Mouse (Mus musculus) regulatory T cell (primary cell): ENCODE measurements at regions not wholly inside any gene's neighbourhood (a gene's known extent, or its start where the extent isn't known, plus 50 kb on each side); places are given as distances from the start of the nearest gene placed in this dataset.

Experiments used
- in situ Hi-C: fragments of 300-600 bp; cut with MboI, MseI; formaldehyde crosslinking; loops from one replicate; pipeline ENCODE4 v1.15.1; 2025; ENCODE audit warnings: high pct_unique_total_duplicates

DNA sequence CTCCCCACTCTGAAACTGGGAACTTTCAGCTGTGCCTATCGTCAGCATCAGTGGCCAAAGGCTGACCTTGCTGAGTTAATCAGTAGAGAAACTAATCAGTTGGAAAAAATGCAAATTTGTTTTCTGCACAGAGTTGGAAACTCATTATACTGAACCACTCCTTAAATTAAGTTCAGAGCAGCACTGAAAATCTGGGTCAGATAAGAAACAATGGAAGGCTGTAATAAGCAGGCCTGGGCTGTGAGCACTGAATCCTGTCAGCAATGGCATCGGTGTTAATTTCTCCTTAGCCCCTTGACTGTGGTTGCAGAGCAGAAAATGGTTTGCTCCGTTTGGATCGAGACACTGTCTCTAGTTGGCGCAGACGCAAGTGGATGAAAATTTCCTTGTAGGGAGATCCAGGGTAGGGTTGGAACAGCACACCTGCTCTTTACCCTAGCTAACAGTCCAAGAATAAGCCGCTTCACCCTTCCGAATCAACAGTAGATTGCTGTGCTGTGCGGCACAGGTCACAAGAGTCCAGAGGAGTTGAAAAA, 289.4 kb downstream of the Tox3 start:
- in situ Hi-C loops, result no loop called here

DNA sequence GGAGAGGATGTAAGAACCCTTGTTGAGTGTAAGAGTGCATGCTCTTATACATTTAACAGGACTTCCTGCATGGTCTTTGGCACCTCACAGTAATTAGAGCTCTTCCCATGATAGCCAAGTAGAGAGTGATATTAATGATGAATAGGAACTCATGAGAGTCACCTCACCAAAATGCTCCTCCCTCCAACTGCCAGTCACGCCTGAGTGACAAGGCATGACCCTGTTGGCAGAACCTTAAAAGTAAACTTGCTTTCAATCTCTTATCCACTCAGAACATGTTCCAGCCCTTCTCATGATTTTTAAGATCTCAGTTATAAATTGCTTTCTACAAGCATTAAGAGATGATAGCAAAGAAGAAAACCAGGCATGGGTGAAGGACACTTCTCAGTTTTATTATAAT, 291.8 kb downstream of the Tox3 start:
- in situ Hi-C loops, result no loop called here

DNA sequence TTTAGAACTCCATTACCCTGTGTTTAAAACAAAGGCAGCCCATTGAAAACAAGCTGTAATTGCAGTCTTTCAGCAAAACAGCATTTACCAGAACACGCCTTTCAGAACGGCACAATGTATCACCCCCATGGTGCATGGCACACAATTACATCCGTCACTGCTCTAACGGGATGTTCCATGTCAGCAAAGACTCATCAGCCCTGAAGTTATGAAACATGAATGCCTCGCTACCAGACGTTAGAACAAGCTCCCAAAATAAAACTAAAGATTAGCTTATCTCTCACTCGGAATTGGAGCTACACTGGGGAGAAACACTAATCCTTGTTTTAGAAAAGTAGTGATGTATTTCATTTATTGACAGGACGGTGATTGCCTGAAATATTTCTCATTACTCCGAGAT, 301.4 kb downstream of the Tox3 start:
- in situ Hi-C loops, result no loop called here

DNA sequence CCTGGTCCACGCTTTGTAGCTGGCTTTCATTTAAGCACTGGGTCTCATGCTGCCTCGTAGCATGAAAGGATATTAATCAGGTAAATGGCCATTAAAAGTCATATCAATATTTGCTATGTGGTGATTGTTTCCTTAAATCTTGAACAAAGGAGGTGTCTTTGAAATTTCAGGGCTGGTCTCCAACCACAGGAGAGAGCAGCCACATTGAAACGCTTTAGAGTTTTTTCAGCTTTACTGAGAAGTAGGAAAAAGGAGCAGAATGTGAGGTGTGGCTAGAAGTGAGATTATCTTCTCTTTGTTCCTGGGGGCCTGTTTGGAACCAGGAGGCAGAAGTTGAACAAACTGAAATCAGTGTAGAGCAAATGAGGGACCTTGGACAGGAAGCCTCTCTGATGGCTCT, 311.7 kb downstream of the Tox3 start:
- in situ Hi-C loops, result no loop called here

DNA sequence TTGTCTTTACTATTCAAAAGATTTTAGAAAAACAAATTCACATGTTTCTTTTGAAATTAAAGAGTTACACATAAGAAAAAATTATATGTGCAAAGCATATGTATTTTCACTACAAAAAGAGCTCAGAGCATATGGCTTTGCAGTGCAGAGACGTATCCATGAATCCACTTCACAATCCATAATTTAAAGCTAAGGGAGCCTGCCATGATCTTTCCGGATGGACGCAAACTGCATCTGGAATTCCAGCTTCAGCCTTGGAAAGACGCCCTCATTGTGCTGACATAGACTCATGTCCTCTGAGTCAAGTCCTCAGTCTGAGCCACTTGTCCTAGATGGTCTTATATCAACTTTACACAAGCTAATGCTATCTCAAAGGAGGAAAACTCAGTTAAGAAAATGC, 315.6 kb downstream of the Tox3 start:
- in situ Hi-C loops, result no loop called here

DNA sequence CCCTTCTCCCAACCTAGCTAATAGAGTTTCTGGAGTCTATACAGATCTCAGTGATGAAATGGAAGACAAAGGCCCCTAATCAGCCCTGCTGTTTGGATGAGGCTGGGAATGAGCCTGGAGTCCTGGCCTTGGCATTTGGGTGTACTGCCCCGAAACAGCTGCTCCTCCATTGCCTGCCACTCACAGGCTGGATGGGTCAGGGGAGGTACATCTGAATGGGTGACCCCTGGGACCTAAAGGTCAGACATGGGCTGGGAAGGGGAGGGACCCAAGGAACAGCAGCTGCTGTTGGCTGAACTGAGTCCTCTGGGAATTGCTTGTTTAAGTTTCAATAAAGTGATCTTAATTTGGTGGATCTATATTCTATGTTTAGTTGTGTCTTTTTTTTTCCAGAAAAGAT, 316.9 kb downstream of the Tox3 start:
- in situ Hi-C loops, result no loop called here

DNA sequence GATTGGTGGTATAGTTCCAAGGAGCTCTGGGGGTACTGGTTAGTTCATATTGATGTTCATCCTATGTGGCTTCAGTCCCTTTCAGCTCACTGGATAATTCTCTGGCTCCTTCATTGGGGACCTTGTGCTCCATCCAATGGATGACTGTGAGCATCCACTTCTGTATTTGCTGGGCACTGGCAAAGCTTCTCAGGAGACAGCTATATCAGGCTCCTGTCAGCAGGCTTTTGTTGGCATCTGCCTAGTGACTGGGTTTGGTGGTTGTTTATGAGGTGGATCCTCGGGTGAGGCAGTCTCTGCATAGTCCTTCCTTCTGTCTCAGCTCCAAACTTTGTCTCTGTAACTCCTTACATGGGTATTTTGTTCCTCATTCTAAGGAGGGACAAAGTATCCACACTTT, 330.2 kb downstream of the Tox3 start:
- in situ Hi-C loops, result loop anchor here (10.0 kb wide), 1 partner anchor 987 kb away; no protein-coding TSS in a partner anchor

DNA sequence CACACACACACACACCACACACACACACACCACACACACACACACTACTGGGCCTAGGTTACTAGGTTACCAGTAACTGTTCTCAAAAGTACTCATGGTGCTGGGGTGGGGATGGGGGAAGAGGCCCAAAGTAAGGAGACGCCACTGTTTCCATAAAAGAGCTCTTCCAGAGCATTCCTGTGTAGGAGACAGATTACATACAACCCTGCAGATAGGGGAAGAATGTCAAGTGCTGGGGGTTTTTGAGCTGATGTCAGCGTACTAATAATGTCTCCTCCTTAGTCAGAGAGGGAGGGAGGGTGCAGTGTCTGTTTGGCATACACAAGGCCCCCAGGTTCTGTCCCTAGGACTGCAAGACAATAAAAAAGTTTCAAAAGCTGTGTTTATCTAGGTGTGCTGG, 334.4 kb downstream of the Tox3 start:
- in situ Hi-C loops, result loop anchor here (10.0 kb wide), 1 partner anchor 991 kb away; no protein-coding TSS in a partner anchor

DNA sequence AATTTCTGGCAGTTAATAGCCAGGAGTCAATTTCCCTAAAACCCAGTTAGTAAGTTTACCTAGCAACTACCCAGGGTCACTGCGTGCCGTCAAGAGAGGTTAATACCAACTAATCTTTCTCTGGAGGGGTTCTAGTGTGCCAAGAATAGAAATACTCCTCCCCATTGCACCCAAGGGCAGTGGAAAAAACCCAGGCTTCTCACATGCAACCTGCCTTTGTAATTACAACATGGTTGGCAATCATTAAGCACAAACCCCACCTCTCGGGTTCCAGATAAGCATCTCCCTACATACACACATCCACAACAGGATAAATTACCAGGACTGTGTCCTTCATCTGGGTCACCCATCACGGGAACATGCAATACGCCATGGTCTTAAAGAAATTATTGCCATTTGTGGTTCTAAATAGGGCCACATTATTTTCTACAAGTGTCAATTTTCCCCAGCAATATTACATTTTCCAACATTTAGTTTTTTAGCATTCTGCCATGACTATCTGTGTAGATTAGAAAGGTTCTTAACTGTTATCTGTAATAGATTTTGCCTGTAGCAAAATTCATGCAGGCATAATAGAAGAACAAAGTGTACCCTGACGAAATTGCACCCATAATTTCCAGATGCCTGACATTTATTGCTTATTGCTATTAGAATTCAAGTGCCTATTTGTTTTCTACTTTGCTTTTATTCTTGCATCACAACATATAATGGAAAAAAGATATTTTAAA, 336.3 kb downstream of the Tox3 start:
- in situ Hi-C loops, result loop anchor here (10.0 kb wide), 1 partner anchor 993 kb away; no protein-coding TSS in a partner anchor

DNA sequence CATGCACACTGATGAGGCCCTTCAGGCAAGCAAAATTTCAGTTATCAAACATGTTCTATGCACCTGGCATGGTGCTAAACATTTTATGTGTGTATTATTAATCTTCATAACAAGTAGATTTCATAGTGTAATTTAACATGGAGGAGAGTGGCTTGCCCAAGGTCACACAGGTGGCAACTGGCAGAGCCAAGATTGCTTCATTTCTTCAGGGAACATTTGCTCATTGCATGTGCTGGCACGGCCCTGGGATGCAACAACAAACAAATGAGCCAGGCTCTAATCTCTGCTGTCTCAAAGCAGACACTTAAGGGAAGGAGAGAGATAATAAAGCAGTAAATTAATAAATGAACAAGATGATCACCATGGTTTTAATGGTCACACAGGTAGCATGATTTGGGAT, 338.7 kb downstream of the Tox3 start:
- in situ Hi-C loops, result loop anchor here (10.0 kb wide), 1 partner anchor 695 kb away; no protein-coding TSS in a partner anchor

DNA sequence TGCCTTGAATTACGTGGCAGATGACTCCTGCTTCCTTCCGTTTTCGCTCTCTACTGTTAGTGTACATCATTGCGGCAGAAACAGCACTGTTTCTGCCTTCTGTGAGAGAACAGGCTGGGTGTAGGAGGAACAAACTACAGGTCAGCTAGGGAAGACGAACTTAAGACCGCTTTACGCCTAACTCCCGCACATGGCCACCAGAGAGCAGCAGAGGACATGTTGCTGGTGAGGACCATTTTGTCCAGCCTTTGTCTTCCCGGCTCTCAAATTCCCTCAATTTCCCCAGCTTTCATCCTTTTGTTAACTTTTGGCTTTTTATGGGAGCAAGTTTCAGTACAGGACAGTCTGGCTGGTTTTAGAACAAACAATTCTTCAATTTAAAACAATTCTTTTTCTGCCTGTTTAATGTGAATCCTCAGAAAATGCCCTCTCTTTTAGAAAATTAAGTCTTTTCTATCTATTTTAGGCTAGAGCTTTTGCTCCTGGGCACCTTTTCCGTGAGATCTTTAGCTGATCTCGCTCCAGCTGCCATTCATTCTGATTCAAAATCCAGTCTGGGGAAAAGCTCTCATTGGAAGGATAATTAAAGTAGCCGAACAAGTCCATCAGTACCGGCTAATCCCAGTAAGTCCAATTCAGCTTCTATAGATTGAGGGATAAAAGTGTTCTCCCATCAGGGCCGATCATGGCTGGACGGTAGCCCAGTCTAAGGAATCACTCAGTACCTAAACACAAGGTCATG, 347.1 kb downstream of the Tox3 start:
- in situ Hi-C loops, result loop anchor here (5.0 to 10.0 kb wide), 2 partner anchors 704 to 791 kb away; no protein-coding TSS in a partner anchor

DNA sequence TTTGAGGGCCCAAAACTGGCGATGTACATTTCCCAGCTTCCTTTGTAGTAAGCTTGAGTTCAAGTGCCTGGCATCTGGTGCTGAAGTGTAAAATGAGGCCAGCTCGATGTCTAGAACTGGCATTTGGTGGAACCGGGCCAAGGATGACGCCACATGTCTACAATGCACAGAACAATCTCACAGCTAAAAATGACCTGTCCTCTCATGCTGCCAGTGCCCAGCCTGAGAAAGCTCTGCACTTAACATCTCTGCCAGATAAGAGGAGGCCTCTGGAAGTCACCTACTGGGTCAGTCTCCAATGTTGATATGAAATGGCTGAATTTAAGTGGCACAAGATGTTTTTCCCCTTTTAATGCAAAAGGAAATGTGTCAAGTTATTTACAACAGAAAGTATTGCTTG, 354.4 kb downstream of the Tox3 start:
- in situ Hi-C loops, result no loop called here

DNA sequence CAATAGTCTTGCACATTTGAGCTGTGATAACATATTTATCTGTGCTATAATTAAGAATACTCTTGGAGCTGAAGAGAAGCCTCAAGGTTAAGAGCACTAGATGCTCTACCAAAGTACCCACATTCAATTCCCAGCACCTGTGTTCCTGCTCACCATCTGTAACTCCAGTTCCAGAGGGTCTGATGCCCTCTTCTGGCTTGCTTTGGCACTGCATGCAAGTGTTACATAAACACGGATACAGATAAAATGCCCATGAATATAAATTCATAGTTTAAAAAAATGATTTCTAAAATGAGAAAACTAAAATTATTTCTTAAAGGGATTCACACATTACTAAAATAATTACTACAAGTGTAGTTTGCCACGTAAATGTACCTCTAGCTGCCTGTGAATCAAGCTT, 364.3 kb downstream of the Tox3 start:
- in situ Hi-C loops, result no loop called here

DNA sequence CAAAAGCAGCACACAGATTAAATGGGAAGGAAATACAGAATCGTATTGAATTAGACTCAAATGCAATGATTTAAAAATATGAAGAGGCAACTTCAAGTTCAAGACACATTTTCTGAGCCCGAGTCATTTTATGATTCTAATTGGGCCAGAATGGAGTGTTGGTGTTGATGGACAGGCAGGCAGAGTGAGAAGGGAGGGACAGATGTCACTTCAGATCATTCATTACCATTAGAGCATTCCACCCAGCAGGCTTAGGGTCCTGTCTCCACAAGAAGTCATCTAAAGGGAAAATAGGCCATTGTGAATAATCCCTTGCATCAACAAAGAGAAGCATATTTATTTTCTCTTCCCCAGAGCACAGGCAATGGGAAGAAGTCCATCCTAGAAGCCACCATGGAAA, 365.6 kb downstream of the Tox3 start:
- in situ Hi-C loops, result no loop called here

DNA sequence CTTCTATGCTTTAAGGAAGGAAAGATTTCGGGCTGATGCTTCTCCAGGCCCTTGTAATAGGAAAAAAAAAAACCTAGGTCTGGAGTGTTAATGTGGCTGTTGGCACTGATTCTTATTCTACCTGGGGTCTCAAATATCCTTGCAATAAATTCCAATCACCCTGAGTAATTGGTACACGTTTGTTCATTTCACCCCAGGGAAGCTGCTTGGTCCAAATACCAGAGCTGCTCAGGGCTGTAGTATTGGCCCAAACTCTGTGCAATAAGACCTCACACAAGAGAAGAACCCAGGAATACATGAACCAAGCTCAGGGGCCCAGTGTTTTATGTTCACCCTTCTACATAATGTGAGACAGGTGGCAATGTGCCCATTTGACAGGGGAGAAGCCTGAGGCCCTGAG, 366.8 kb downstream of the Tox3 start:
- in situ Hi-C loops, result no loop called here

DNA sequence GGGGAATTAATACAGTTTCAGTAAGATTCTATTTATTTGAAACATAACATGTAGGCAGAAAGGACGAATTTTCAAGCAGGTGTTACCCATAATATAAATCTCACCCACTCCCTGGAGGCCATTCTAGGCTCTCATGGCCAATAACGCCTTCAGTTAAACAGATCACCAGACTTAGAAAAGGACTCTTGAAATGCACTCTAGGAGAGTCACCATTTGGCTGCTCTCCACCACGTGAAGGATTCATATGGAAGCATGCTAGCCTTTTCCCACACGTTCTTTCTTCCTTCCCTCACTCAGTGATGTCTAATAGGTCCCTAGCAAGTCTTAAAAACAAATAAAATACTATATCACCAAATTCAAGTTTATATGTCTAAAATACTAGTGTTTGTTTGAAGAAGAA, 367.7 kb downstream of the Tox3 start:
- in situ Hi-C loops, result no loop called here

DNA sequence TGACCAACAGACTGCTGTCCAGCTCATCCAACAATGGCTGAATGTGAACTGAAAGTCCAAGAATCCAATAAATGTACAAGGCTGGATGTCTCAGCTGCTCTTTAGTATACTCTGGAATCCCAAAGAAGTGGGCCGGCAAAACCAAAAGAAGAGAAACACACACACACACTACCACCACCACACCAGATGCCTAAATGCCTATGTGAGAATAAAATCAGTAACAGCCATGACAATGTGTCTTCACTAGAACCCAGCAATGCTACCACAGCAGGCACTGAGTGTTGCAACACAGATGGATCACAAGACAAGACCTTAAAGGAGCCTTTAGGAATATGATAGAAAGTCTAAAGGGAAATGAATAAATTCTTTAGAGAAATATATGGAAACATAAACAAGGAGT, 385.3 kb downstream of the Tox3 start:
- in situ Hi-C loops, result no loop called here

DNA sequence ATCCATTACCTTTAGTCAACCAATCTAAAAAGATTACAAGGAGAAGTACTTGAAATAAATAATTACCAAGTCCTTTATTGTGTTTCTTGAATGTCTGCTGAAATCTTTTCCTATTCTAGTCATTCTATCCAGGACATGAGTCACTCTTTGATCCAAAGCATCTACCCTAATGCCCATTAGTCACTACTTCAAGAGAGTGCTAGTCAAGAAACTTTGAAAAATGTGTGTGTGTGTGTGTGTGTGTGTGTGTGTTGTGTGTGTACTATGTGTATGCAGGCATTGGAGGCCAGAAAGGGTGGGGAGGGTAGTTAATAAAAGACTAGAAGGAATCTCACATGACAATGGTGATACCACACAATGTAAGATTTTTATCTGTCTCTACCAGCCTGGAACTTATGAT, 390.7 kb downstream of the Tox3 start:
- in situ Hi-C loops, result no loop called here

DNA sequence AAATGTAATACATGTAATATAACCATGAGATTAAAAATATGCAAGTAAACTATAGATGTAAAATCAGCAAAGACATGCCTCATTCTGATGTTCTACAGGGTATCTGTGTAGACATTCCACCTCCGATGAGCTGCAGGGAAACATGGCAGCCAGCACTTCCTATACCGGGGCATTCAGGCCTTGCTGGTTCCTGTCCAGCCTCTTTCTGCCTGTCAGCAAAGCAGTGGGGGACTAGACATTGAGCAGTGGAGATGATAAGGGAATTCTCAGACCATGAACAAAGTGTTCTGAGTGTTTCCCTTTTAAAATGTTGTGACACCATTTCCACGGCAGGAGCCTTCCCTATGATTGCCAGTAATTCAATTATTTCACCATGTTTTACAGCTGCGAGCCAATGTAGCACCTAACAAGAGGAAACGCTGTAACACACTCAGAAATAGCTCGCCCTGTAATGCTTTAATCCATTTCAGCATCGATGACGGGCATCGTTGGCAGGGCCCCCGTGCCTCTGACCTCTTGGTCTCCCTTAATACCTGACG, 391.6 kb downstream of the Tox3 start:
- in situ Hi-C loops, result no loop called here

DNA sequence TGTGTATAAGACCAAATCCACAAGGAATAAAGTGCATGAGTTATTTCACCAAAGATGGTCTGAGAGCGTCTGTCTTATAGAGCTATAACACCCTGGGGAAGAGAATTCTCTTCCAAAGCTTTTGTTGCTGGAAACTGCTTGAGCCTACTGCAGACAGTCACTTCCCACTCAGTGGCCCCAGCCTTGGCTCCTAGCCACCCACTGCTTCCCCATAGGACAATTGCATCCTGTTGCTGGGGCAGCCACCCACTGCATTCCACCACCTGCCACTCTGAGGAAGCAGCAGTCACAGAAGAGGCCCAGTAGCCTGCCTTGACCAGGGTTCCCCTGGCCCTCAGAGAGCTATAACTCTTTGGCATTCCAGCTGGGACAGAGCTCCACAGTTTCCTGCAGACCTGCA, 409.3 kb downstream of the Tox3 start:
- in situ Hi-C loops, result no loop called here

DNA sequence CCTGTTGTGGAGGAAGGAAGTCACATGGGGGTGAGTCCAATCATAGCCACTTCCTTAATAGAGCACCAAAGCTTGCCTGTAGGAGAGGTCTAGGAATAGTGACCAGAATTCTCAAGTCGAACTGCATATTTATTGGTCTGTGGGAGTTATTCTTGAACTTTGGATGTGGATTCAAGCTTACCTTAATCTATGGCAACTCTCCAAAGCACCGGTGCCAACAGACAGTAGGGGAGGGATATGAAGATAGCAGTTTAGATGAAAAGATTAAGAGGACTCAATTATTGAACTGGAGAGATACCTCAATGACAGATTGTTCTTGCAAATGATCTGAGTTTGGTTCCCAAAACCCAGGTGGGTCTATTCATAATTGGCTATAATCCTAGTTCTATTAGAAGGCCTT, 413.6 kb downstream of the Tox3 start:
- in situ Hi-C loops, result no loop called here

DNA sequence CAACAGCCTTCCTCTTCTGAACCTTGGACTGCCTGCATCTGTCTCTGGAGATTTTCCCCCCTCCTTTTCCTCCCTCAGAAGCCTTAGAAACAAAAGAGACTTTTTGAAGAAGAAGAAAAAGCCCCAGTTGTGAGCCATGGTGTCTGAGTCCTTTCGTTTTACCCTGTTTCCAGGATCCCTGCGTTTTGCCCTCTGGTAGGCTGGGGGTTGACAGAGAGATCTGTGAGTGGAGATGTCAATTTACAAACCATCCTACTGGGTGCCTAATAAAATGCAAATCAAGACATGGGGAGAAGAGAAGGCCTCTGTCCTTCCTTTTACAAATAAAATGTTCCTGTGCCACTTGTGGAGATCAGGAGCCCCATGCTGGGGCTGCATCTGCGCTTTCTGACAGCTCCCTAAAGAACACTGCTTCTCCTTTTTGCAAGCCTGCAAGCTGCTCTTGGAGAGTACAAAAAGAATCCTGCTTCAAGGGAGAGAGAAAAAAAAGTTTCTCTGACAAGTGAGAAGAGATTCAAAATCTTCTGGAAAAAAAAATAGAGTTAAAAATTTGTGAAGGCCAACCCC, 421.4 kb downstream of the Tox3 start:
- in situ Hi-C loops, result no loop called here
